Mouse (Mus musculus) stomach, embryonic 16.5 days (tissue): ENCODE measurements around the gene Rnf181. TPM values are rescaled to one million over a fixed set of nuclear protein-coding genes. Genes with fewer than 3 reads are reported as not detected.
A peak's percentile ranks its signal among the peaks of the same experiment; 100 is the strongest.

Experiments
- ATAC-seq: fragments of 200-750 bp; cut with Nextera tagmentation; 2 replicates; pipeline ENCODE4 v1.8.0; 2017; ENCODE audit warnings: moderate number of reproducible peaks, moderate TSS enrichment; ENCODE audit not compliant: insufficient read depth, low FRiP score
- H3K27ac ChIP-seq: fragments of 300-500 bp; sonication (generic); 2 replicates; pipeline ENCODE4 v1.5.1; 2014; ENCODE audit warnings: low read length
- H3K27me3 ChIP-seq: fragments of 300-500 bp; sonication (generic); 2 replicates; pipeline ENCODE4 v1.6.1; 2014; ENCODE audit warnings: low read length, control low read depth, mixed read lengths; ENCODE audit not compliant: control insufficient read depth, insufficient read depth
- H3K36me3 ChIP-seq: fragments of 300-500 bp; sonication (generic); 2 replicates; pipeline ENCODE4 v1.6.1; 2014; ENCODE audit warnings: low read length; ENCODE audit not compliant: control insufficient read depth, insufficient read depth
- H3K4me1 ChIP-seq: fragments of 300-500 bp; sonication (generic); 2 replicates; pipeline ENCODE4 v1.6.1; 2014; ENCODE audit warnings: low read length, control low read depth, mixed read lengths; ENCODE audit not compliant: control insufficient read depth, insufficient read depth
- H3K4me2 ChIP-seq: fragments of 300-500 bp; sonication (generic); 2 replicates; pipeline ENCODE4 v1.6.1; 2014; ENCODE audit warnings: low read depth, low read length, mixed read lengths
- H3K4me3 ChIP-seq: fragments of 300-500 bp; sonication (generic); replicated peaks from 2 replicates; pipeline ENCODE4 v1.5.1; 2014; ENCODE audit warnings: mild to moderate bottlenecking, low read length
- H3K9ac ChIP-seq: fragments of 300-500 bp; sonication (generic); 2 replicates; pipeline ENCODE4 v1.6.1; 2014; ENCODE audit warnings: low read length
- H3K9me3 ChIP-seq: fragments of 300-500 bp; sonication (generic); replicated peaks from 2 replicates; pipeline ENCODE4 v1.6.1; 2016; ENCODE audit warnings: low read length, control low read depth; ENCODE audit not compliant: control insufficient read depth
- WGBS: fragments of 180-500 bp; shearing (Covaris S2); extraction: QIAGEN DNeasy Blood & Tissue Kit; methylation state at CpG from one replicate; pipeline ENCODE4 v1.1.7; 2014; 5-methylcytosine and 5-hydroxymethylcytosine counted together
- polyA plus RNA-seq: library from polyadenylated mRNA; unstranded; fragments of >200 nt; fragmentation: Nextera tagmentation; extraction: Ambion mirVana; gene quantifications from 2 replicates; pipeline ENCODE4 v1.2.1, GENCODE M21; 2015

The Rnf181 gene
- polyA plus RNA-seq, 1 experiment from 2014 or later: 139 TPM

- H3K36me3 ChIP-seq: 0 out of 2 replicates have a peak, but pooled peaks cover 7% of the 10 kb centered on the region
- H3K27me3 ChIP-seq: no peaks in the 10 kb centered on the region
- H3K9me3 ChIP-seq: no peaks in the 10 kb centered on the region
- peaks cover 44% of the 10 kb centered on the region for H3K4me1 ChIP-seq
- H3K9ac ChIP-seq: no peak overlapping the region
- H3K4me2 ChIP-seq: no peak overlapping the region
- H3K4me3 ChIP-seq: no peak overlapping the region
- 55% methylated on average over 5 of the region's 5 CpGs for WGBS
- ATAC-seq: no peak
- no peak overlapping the region for H3K27ac ChIP-seq
Measured at GRCm38 (mm10) chr6:72352636-72353405, 13.9 kb downstream of the Rnf181 start.

GRCm38 (mm10) chr6:72350214-72350613 lies 16.5 kb downstream of the Rnf181 start:
- 92% methylated on average over 2 of the region's 2 CpGs for WGBS
- Histone ChIP-seq H3K36me3 (0 out of 2 replicates have a peak, but pooled peaks cover 7% of the 10 kb centered on the region), H3K9ac (no peak overlapping the region), H3K27me3 (no peaks in the 10 kb centered on the region), H3K9me3 (no peaks in the 10 kb centered on the region), H3K4me2 (no peak overlapping the region), H3K4me3 (no peak overlapping the region), H3K4me1 (peaks cover 23% of the 10 kb centered on the region), H3K27ac (no peak overlapping the region)
- ATAC-seq: no peak

- no peaks in the 10 kb centered on the region for H3K27me3 ChIP-seq
- peak overlapping the region; percentile 76 for H3K4me2 ChIP-seq
- H3K36me3 ChIP-seq: 0 out of 2 replicates have a peak, but pooled peaks cover 7% of the 10 kb centered on the region
- 71% methylated on average over 10 of the region's 10 CpGs for WGBS
- peak overlapping the region; percentile 86 for H3K4me3 ChIP-seq
- no peak for ATAC-seq
- no peak overlapping the region for H3K27ac ChIP-seq
- H3K9me3 ChIP-seq: no peaks in the 10 kb centered on the region
- H3K4me1 ChIP-seq: peaks cover 24% of the 10 kb centered on the region
- peak overlapping the region; percentile 98; the same call in 1 of the 2 replicates for H3K9ac ChIP-seq
Measured at GRCm38 (mm10) chr6:72348411-72348810, 18.3 kb downstream of the Rnf181 start.

GRCm38 (mm10) chr6:72347166-72347941 lies 19.4 kb downstream of the Rnf181 start, which contains the start of gene 0610030E20Rik:
Gene 0610030E20Rik (plus strand): TSS chr6:72347317.
- under 1% methylated on average over 72 of the region's 72 CpGs for WGBS
- H3K9ac ChIP-seq: peak within 1 kb of the TSS; percentile 98
- peaks cover 19% of the 10 kb centered on the region for H3K4me1 ChIP-seq
- peak within 1 kb of the TSS; percentile 92 for H3K27ac ChIP-seq
- no peaks in the 10 kb centered on the region for H3K9me3 ChIP-seq
- 0 out of 2 replicates have a peak, but pooled peaks cover 7% of the 10 kb centered on the region for H3K36me3 ChIP-seq
- H3K4me3 ChIP-seq: peak within 1 kb of the TSS; percentile 86
- H3K27me3 ChIP-seq: no peaks in the 10 kb centered on the region
- peak; percentile 71 for ATAC-seq
- H3K4me2 ChIP-seq: peak within 1 kb of the TSS; percentile 76

GRCm38 (mm10) chr6:72346261-72346660 lies 20.5 kb downstream of the Rnf181 start:
- H3K27me3 ChIP-seq: no peaks in the 10 kb centered on the region
- H3K9ac ChIP-seq: no peak overlapping the region
- no peak for ATAC-seq
- peaks cover 17% of the 10 kb centered on the region for H3K4me1 ChIP-seq
- H3K27ac ChIP-seq: no peak overlapping the region
- H3K4me3 ChIP-seq: no peak overlapping the region
- no peaks in the 10 kb centered on the region for H3K9me3 ChIP-seq
- no peak overlapping the region for H3K4me2 ChIP-seq
- 0 out of 2 replicates have a peak, but pooled peaks cover 7% of the 10 kb centered on the region for H3K36me3 ChIP-seq
- 76% methylated on average over 4 of the region's 4 CpGs for WGBS

- H3K36me3 ChIP-seq: 0 out of 2 replicates have a peak, but pooled peaks cover 5% of the 10 kb centered on the region
- no peak overlapping the region for H3K27ac ChIP-seq
- ATAC-seq: no peak
- H3K9me3 ChIP-seq: no peaks in the 10 kb centered on the region
- H3K9ac ChIP-seq: peak overlapping the region; percentile 79; the same call in 1 of the 2 replicates
- no peaks in the 10 kb centered on the region for H3K27me3 ChIP-seq
- WGBS: 41% methylated on average over 6 of the region's 6 CpGs
- peaks cover 14% of the 10 kb centered on the region for H3K4me1 ChIP-seq
- H3K4me2 ChIP-seq: peak overlapping the region; percentile 80
- H3K4me3 ChIP-seq: peak overlapping the region; percentile 59
Measured at GRCm38 (mm10) chr6:72345633-72346032, 21.1 kb downstream of the Rnf181 start.

- peak; percentile 83 for ATAC-seq
- Histone ChIP-seq H3K36me3 (no peaks in the 10 kb centered on the region), H3K9me3 (no peaks in the 10 kb centered on the region), H3K9ac (peak within 1 kb of the TSS; percentile 79), H3K27me3 (no peaks in the 10 kb centered on the region), H3K4me2 (peak within 1 kb of the TSS; percentile 80), H3K4me3 (peak within 1 kb of the TSS; percentile 59), H3K27ac (peak within 1 kb of the TSS; percentile 36; the same call in 1 of the 2 replicates), H3K4me1 (peaks cover 14% of the 10 kb centered on the region)
- under 1% methylated on average over 30 of the region's 30 CpGs for WGBS
Measured at GRCm38 (mm10) chr6:72345074-72345567, 21.6 kb downstream of the Rnf181 start, which contains the start of gene Usp39. Gene Usp39 (minus strand): TSS chr6:72345184.

GRCm38 (mm10) chr6:72344396-72345073 lies 22.2 kb downstream of the Rnf181 start:
- H3K27me3 ChIP-seq: no peaks in the 10 kb centered on the region
- H3K9ac ChIP-seq: peak overlapping the region; percentile 79
- peak overlapping the region; percentile 80 for H3K4me2 ChIP-seq
- peak overlapping the region; percentile 59 for H3K4me3 ChIP-seq
- WGBS: under 1% methylated on average over 42 of the region's 42 CpGs
- peak overlapping the region; percentile 36; the same call in 1 of the 2 replicates for H3K27ac ChIP-seq
- peak; percentile 16; the same call in 1 of the 2 replicates for ATAC-seq
- H3K9me3 ChIP-seq: no peaks in the 10 kb centered on the region
- H3K36me3 ChIP-seq: no peaks in the 10 kb centered on the region
- H3K4me1 ChIP-seq: peaks cover 14% of the 10 kb centered on the region
